Mouse (Mus musculus) layer of hippocampus, adult 2 months (tissue): Measurements from ENCODE around the gene Usp32. TPM values are rescaled to one million over a fixed set of nuclear protein-coding genes. Genes with fewer than 3 reads are reported as not detected.

ENCODE experiments used
- DNase-seq, 2 experiments: peaks; one replicate each; pipeline ENCODE4 v3.0.0; 2022; ENCODE audit warnings: low spot score in 2 of 2
- H3K27ac ChIP-seq: fragments of 200-600 bp; 2 replicates; pipeline ENCODE4 v1.8.1; 2022
- H3K4me3 ChIP-seq: fragments of 200-600 bp; 2 replicates; pipeline ENCODE4 v1.8.1; 2022; ENCODE audit warnings: mild to moderate bottlenecking
- CTCF ChIP-seq: fragments of 200-600 bp; conservative IDR thresholded peaks from 2 replicates; pipeline ENCODE4 v1.8.1; 2022; ENCODE audit warnings: antibody characterized with exemption, mild to moderate bottlenecking, moderate library complexity
- total RNA-seq, 2 experiments: library from RNA; stranded (reverse); gene quantifications; 2 replicates each; pipeline ENCODE4 v1.2.3; 2021

Usp32 gene
- total RNA-seq, 2 experiments from 2014 or later = 91.3 to 94.5 TPM

GRCm38 (mm10) chr11:84988341-84988919 lies 151.5 kb downstream of the Usp32 start:
- no peak for DNase-seq
- no peak overlapping the region for H3K4me3 ChIP-seq
- TF ChIP-seq CTCF = no peak
- H3K27ac ChIP-seq = no peak overlapping the region

GRCm38 (mm10) chr11:84985421-84985820 lies 154.5 kb downstream of the Usp32 start:
- Histone ChIP-seq H3K27ac (no peak overlapping the region), H3K4me3 (no peak overlapping the region)
- no peak for TF ChIP-seq CTCF
- DNase-seq = no peak

- H3K4me3 ChIP-seq = no peak overlapping the region
- H3K27ac ChIP-seq = no peak overlapping the region
- no peak for DNase-seq
- TF ChIP-seq CTCF = no peak
These were observed 159.3 kb downstream of the Usp32 start for GRCm38 (mm10) chr11:84980697-84981096.

DNA sequence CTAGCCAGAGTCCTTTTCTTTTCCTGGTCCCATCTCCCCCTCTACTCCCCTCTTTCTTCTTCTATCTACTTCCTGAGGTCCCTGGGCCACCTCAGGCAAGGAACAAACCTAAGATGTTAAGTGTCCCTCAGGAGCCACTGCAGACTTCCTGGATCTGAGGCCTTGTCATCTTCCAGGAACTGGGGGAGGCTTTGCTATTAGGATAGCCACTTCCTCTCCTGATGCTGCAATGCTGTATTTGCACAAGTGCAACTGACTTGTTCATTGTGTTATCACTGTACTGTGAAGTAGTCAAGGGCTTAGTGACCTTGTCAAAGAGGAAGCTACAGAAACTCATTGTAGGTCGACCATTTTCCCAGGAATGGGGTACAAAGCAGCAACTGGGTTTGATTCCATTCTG lies 160.6 kb downstream of the Usp32 start:
- no peak for TF ChIP-seq CTCF
- H3K4me3 ChIP-seq = no peak overlapping the region
- no peak for DNase-seq
- no peak overlapping the region for H3K27ac ChIP-seq

GRCm38 (mm10) chr11:84978113-84978512 lies 161.8 kb downstream of the Usp32 start:
- peak in 1 of 2 experiments; percentile 29 for DNase-seq
- Histone ChIP-seq H3K4me3 (no peak overlapping the region), H3K27ac (no peak overlapping the region)
- peak; percentile 86 for TF ChIP-seq CTCF

GRCm38 (mm10) chr11:84977385-84977952 lies 162.5 kb downstream of the Usp32 start:
- no peak for TF ChIP-seq CTCF
- Histone ChIP-seq H3K4me3 (no peak overlapping the region), H3K27ac (no peak overlapping the region)
- DNase-seq = no peak

DNA sequence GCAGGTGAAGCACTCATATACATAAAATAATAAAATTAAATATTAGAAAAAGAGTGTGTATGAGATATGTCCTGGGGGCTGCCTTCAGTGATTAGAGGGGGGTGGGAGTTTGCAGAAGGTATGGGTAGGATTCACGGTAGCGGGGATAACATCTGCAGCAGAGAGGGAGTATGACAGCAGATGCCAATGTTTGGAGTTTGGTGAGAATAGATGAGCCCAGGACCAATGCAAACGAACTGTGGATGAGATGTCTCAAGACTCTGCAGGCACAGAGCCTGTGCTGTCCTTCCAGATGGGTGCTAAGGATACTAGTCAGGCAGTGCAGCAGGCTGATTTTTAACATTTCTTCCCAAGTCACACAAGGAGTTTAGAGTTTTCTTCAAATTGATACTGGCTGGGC lies 163.3 kb downstream of the Usp32 start:
- Histone ChIP-seq H3K27ac (no peak overlapping the region), H3K4me3 (no peak overlapping the region)
- no peak for TF ChIP-seq CTCF
- no peak for DNase-seq

- H3K27ac ChIP-seq = no peak overlapping the region
- H3K4me3 ChIP-seq = no peak overlapping the region
- no peak for TF ChIP-seq CTCF
- DNase-seq = no peak
These were observed 165.4 kb downstream of the Usp32 start for GRCm38 (mm10) chr11:84974582-84974981.

- no peak for TF ChIP-seq CTCF
- no peak overlapping the region for H3K27ac ChIP-seq
- H3K4me3 ChIP-seq = no peak overlapping the region
- DNase-seq = no peak
These were observed 166.3 kb downstream of the Usp32 start for GRCm38 (mm10) chr11:84973661-84974060.

DNA sequence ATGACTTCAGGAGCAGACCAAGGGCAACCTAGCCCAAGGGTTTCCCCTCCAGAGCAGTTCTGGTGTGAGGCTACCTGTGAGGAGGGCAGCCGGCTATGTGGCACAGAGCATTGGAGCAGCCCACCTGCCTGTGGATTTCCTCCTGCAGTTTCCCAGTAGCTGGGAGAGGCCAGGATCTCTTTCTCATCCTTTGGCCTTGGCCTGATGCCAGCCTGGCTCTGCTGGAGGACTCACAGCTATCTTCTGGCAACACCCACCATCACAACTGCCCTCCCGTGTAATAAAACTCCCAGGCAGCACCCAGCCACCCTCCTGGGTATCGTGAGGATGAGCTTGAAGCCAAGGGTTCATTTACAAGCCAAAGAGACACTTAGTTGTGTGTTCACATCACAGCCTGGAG lies 167.9 kb downstream of the Usp32 start:
- Histone ChIP-seq H3K4me3 (no peak overlapping the region), H3K27ac (no peak overlapping the region)
- no peak for TF ChIP-seq CTCF
- DNase-seq = no peak

DNA sequence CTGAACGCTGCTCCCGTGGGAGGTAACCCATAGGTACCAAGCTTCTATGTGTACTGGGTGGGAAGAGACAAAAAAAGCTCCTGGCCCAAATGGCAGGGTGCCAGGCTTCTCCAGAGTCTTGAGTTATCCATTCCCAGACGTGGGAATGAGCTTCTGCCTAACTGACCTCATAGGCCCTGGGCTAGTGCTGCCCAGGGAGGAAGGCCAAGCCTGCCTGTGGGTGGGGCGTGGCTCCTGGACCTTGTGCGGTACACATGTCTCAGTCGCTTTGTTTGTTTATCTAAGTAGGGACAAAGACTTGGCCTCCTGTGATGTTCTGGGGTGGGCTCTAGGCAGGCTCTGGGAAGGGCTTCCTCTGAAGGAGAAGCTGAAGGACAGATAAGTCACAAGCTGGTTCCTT lies 171.2 kb downstream of the Usp32 start:
- no peak for DNase-seq
- Histone ChIP-seq H3K4me3 (no peak overlapping the region), H3K27ac (peak overlapping the region; percentile 69; the same call in 1 of the 2 replicates)
- TF ChIP-seq CTCF = no peak

GRCm38 (mm10) chr11:84968309-84968708 lies 171.7 kb downstream of the Usp32 start:
- TF ChIP-seq CTCF = no peak
- H3K27ac ChIP-seq = peak overlapping the region; percentile 51; the same call in 1 of the 2 replicates
- no peak overlapping the region for H3K4me3 ChIP-seq
- no peak for DNase-seq

DNA sequence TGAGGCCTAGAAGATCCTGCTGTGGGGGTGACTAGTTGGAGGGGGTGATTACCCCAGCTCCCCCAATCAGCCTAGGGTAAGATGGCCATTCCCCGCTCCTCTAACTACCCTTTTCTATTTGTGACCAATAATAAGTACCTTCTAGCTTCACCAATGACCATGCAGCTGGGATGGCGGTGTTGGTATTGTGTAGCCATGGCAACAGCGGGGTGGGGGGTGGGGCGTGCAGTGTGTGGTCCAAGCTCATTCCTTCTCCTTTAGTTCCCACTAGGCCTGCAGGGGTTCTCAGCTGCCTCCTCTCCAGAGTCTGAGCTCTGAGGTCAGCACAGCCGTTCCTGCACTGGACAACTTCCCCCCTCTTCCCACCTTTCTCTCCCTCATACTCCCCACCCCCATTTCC lies 172.8 kb downstream of the Usp32 start:
- no peak overlapping the region for H3K27ac ChIP-seq
- TF ChIP-seq CTCF = no peak
- DNase-seq = no peak
- H3K4me3 ChIP-seq = no peak overlapping the region

DNA sequence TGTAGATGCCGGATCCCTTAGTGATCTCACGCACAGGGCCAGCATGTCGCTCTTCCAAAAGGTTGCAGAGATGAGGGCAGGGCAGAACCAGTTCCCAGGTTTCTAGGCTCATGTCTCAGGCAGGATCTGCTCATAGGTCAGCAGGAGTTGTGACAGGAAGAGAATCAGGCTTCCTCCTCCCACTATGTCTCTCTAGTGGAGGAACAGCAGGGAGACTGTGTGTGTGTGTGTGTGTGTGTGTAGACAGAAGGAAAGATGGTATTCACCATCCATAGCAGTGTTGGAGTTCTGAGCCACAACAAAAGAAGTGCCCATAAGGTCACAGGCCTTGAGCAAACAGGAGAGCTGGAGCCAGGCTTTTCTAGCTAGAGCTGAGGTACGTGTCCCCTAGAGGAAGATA lies 173.3 kb downstream of the Usp32 start:
- 0 out of 2 replicates have a peak overlapping the region, but pooled peaks have one; percentile 18 for H3K27ac ChIP-seq

GRCm38 (mm10) chr11:84963556-84963955 lies 176.4 kb downstream of the Usp32 start:
- H3K4me3 ChIP-seq = no peak overlapping the region
- H3K27ac ChIP-seq = no peak overlapping the region

More for the DNA sequence above, 173.3 kb downstream of the Usp32 start:
- DNase-seq = no peak
- no peak overlapping the region for H3K4me3 ChIP-seq
- no peak for TF ChIP-seq CTCF

More at GRCm38 (mm10) chr11:84963556-84963955, 176.4 kb downstream of the Usp32 start:
- DNase-seq = no peak
- TF ChIP-seq CTCF = no peak
